Mouse (Mus musculus) left cerebral cortex, postnatal 36 days (tissue): ENCODE data around the gene Plekha1. TPM values are rescaled to one million over a fixed set of nuclear protein-coding genes. Genes with fewer than 3 reads are reported as not detected.

Experiments used
- DNase-seq, 2 experiments: peaks; one replicate each; pipeline ENCODE4 v3.0.0; 2021 to 2022; ENCODE audit warnings: low spot score in 2 of 2, mixed read lengths in 1 of 2
- intact Hi-C: fragments of 180-260 bp; cut with DNase I; formaldehyde crosslinking; loops from one replicate; pipeline ENCODE4 v1.15.1; 2025
- microRNA-seq: library from miRNA; unstranded; fragments of <30 nt; microRNA quantifications from one replicate; pipeline ENCODE4 v1.2.0, GENCODE M21; 2022
- total RNA-seq, 2 experiments: library from RNA; stranded (reverse); gene quantifications; 2 replicates each; pipeline ENCODE4 v1.2.3; 2021

Gene Plekha1
- total RNA-seq, 2 experiments from 2014 or later, result 82.7 to 107 TPM

DNA sequence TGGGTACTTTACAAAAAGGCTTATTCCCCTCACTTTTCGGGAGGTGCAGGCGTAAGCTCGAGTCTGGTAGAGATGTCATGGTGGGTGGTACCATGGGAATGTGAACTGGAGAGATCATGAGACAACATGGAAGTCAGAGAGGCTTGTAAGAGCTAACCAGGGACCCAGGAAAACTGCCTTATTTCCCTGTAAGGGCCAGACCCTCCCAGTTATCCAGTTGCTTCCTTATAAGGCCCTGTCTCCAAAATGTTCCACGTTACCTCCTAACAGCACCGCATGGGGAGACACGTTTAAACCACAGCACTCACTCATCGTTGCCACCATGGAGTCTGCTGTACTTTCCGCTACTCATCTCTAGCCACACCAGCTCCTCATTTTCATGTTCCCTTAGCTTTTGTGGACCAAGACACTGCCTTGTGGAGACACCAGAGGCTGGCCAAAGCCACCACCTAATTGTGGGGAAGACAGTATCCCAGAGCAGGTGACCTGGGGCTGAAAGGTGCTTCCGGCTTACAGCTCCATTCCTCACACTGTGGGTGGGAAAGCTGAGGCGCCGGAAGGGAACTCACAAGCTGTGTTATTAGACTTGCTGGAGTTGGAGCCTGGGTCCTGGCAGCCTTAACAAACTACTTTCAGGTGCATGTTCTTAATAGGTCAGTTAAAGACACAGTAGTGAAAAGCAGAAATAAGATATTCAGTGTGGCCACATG, 79.4 kb downstream of the Plekha1 start:
- no peak for DNase-seq
- intact Hi-C loops, result no loop called here

DNA sequence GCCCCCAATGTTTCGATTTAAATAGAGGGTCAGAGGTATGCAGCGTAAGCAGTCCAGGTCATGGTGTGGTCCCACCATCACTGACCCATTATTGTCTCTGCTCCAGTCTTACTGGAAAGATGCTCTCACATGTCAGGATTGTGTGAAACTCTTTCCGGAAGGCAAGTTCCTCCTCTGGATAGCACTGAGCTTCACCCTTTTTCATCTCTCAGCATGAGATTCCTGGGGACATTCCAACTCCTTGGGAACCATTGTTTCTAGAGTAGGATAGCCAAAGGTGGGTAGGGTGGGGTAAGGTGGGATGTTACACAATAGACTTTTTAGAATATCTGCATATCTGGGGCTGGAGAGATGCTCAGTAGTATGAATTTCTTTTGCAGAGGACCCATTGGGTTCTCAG, 80.2 kb downstream of the Plekha1 start:
- no peak for DNase-seq
- intact Hi-C loops, result no loop called here

DNA sequence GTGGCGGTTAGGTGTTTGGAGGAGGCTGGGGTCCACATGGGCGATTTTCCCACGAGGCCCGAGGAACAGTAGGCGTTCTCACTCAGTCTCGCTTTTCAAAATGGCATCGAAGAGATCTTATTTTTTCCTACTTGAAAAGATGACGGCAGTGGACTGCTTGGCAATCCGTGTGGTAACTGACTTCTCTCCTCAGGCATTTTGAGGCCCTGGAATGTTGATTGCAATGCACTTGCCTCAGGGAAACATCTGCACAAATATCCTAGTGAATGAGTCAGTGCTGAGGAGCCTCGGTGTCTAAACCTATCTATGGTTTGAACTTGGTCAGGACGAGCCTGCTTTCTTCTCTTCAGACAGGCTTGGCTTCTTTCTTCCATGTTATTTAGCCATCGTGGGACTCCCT, 80.7 kb downstream of the Plekha1 start:
- no peak for DNase-seq

DNA sequence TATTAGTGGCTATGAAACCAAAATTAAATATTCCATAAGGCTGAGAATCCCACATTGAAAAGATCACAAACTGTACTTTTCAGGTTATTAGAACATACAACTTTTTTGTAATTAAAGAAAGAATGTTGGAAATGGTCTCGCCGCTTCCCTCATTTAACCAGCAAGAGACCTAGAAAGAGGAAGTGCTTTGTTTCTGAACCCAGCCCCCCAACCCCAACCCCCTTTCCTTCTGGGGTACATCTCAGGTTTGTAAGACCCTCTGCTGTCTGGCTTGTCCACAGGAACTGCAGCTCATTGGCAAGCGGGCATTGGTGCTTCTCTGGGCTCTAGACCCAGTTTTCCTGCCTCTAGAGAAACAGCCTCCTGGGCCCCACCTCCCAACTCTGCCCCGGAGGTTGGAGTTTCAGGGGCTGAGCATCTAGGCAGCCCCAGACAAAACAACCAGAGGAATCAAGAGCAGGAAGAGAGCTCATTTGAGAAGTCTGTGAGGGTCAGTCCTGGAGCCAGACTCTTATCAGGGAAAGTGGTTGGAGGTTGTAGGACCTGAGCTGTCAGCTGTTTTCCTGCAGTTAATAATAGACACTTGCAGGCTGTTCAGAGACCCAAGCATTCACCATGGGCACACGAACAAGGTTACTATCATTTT, 83.1 kb downstream of the Plekha1 start:
- no peak for DNase-seq

More for the DNA sequence above, 80.7 kb downstream of the Plekha1 start:
- intact Hi-C loops, result no loop called here

DNA sequence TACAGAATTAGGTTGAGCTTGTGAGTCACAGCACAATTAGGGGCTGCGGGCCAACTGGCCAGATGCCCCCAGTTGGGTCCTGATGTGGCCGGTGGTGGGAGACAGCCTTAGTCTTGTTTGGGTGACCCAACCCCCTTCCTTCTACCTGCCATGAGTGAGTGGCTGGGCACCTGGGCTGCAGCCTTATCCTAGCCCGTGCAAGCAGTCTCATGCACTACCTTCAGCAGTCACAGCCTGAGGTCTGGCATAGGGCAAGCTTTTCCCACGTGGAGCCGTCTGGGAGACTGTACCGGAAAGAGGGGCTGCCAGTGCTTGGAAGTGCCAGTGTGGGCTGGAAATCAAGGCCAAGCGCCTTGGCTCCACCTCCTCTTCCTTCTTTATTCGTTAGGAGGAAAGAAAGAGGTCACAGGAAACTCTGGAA, 83.8 kb downstream of the Plekha1 start:
- DNase-seq, result peak in 1 of 2 experiments; percentile 31
- intact Hi-C loops, result no loop called here

More for the DNA sequence above, 83.1 kb downstream of the Plekha1 start:
- intact Hi-C loops, result no loop called here

DNA sequence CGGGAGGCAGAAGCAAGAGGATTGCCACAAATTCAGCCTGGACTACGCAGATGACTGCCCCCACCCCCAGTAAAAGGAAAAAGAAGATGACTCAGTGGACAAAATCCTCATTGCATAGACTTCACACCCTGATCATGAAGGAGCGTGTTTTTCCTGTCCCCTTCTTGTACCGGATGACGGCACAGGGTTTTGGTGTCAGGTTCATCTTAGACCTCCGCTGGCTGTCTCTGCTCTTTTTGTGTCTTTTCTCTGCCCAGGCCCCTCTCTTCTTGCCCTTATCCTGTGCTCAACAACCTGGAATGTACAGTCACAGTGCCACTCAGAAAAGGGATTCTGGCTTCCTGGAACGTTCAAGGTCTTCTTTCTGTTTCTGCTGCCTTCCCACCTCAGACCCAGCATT, 84.9 kb downstream of the Plekha1 start:
- DNase-seq, result no peak
- intact Hi-C loops, result no loop called here

DNA sequence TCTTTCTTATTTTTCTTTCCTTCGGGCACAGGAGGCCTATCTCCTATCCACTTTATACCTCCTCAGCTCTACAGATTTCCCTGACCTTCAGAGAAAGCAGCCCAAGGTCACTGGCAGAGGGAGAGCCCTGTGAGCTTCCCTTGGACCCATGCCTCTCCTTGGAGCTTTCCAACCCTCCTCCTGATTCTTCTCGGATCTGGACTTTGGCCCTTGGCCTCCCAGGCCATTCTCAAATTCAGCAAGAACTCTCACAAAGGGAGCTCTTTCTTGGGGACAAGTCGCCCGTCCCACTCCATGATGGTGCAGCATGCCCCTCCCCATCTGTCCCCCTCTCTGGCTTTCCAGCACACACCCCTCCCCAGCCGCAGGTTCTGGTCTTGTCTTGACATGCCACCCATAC, 85.4 kb downstream of the Plekha1 start:
- no peak for DNase-seq
- intact Hi-C loops, result no loop called here

DNA sequence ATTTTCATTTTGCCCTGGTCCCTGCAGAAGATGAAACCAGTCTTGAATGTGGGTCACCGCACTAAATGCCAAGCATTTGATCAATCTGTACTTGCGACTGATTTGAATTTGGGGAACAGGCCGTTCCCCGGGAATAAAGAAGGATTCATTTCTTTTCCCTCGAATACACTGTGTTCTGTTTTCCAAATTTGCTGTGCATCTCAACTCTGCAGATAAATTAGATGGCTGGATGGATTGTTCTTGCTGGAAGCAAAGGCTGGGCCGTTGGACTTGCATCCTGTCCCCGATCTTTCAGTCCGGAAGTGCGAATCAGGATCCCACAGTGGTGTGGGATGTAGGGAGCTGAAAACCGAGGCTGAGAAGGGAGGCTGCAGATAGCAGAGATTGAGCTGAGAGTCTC, 87.8 kb downstream of the Plekha1 start:
- intact Hi-C loops, result no loop called here
- no peak for DNase-seq

DNA sequence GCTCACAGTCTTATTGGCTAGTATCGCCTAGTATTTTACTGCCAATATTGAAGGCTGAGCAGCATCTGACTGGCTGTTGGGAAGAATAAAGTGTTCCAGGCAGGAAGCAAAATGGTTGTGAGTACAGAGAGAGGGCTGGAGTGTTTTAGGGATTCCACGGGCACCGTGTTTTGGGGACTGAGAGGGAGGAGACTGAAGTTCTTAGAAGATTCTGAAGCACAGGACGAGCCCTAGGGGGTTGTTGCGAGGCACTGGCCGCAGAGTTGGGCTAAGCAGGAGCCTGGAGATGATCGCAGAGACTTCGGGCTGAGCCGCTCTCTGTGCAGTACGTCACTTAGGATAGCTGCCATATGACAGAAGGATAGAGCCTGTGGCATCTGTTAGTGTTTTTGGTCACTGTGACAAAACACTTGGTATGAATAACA, 88.6 kb downstream of the Plekha1 start:
- no peak for DNase-seq
- intact Hi-C loops, result no loop called here

DNA sequence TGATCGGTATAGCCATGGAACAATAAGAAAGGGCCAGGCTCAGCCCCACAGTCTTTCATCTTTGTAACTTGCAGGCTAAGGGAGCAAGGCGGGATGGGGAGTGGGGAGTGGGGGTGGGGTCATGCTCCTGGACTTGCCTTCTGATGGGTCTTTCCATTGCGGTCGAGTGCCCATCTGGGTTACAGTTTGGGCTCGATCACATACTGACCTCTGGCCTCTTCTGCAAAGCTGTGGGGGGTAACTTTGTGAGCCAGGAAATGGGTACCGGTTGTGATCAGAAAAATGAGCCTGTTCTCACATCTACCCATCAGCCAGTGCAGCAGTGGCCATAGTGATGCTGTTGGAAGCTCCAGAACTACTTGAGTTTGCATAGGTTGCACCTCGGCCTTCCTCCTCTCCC, 93.0 kb downstream of the Plekha1 start:
- intact Hi-C loops, result no loop called here
- DNase-seq, result no peak

DNA sequence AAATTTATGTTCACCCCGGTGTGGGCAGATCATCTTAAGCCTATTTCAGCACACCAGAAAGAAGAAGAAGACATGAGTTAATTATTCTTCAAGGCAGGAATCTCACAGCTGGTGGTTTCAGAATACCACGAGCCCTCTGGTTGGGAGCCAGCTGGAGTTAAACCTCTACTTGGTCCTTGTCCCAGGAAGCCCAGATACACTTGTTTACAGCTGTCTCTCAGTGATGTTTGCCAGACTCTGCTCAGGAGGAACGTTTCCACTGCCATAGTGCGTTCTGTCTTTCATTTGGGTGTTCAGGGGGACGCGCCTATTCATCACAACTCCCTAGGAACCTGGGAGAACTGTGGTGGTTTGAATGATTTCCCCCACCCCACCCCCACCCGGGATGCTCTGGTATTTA, 94.3 kb downstream of the Plekha1 start:
- peak in 1 of 2 experiments; percentile 31 for DNase-seq
- intact Hi-C loops, result no loop called here

DNA sequence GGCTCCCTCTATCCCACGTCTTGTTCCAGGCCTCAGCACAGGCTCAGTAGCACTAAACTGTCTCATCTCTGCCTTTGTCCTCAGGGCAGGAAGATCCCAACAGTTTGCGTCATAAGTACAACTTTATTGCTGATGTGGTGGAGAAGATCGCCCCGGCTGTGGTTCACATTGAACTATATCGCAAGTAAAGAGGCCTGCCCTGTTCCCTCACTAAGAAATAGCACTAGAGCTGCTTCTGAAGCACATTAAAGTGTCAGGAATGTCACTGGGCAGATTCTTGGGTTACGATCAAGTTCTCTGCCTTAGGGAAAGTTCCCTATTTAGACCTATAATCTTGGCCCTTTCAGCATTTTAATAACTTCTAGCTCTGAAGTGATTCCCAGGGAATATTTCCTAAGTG, 95.9 kb downstream of the Plekha1 start:
- intact Hi-C loops, result no loop called here
- DNase-seq, result no peak

Small RNA genes within 50 kb of the gene (microRNA-seq; reads per million reads assigned to microRNA genes)
- gene Mir7061, result 1.5 reads per million

Other genes starting within 250 kb of the Plekha1 start
- gene Btbd16, start 91.7 kb upstream of the Plekha1 start, total RNA-seq, result under 1 TPM; 0.23 to 0.37 TPM
- gene Htra1, start 70.4 kb downstream of the Plekha1 start, total RNA-seq, result 100 to 1,000 TPM; 228 to 243 TPM
- gene Dmbt1, start 166.3 kb downstream of the Plekha1 start, total RNA-seq, result not detected